Mouse (Mus musculus): ENCODE results near the gene Tex52.

GRCm38 (mm10) chr6:128389185-128389584 is 13.9 kb downstream of the Tex52 start:
- no peak for TF ChIP-seq ZC3H11A (IDR thresholded peaks at IDR 0.05; ENCODE audit: low read depth, low read length)
- TF ChIP-seq HCFC1 (IDR thresholded peaks at IDR 0.05; ENCODE audit: low read depth, low read length), result no peak
- no peak for TF ChIP-seq NRF1 (IDR thresholded peaks at IDR 0.05; ENCODE audit: low read depth, low read length)
- no peak for TF ChIP-seq IRF4 (IDR thresholded peaks at IDR 0.05; ENCODE audit: low read depth, low read length)
- no peak for TF ChIP-seq EP300 (IDR thresholded peaks at IDR 0.05; ENCODE audit: low read length)
- no peak for TF ChIP-seq POLR2AphosphoS2 (IDR thresholded peaks at IDR 0.05; ENCODE audit: low read depth, low read length)
- no peak for TF ChIP-seq JUND (conservative IDR thresholded peaks at IDR 0.05; ENCODE audit: low read depth, low read length)
- no peak for TF ChIP-seq CHD2 (IDR thresholded peaks at IDR 0.05; ENCODE audit: low read length)
